Mouse (Mus musculus): Measurements from ENCODE around the gene Dync1i2.

DNA sequence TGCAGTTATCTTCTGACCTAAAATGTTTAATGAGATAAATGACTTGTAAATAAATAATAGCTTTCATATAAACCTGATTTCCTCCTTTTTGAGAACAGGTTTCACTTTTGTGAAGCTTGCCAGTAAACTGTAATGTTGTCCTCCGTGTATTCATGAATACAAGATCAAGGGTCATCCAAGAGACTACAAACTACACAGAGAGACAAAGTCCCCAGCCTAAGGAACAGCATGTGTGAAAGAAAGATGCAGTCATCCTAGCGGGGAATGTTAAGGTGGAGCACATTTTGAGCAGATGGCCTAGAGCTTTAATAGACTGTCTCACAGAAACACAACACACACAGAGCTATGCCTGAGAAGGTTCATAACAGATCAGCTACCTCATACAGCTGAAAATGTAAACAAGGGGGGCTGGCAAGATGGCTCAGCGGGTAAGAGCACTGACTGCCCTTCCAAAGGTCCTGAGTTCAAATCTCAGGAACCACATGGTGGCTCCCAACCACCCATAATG, 90.7 kb downstream of the Dync1i2 start:
- no peak for TF ChIP-seq CTCF (IDR thresholded peaks at IDR 0.05; ENCODE audit: control insufficient read depth, insufficient read depth, insufficient read length)
- TF ChIP-seq MAX (IDR thresholded peaks at IDR 0.05): no peak
- no peak for TF ChIP-seq MYOG (IDR thresholded peaks at IDR 0.05; ENCODE audit: control insufficient read depth, extremely low read depth, insufficient read length)
- no peak for TF ChIP-seq CEBPB (IDR thresholded peaks at IDR 0.05; ENCODE audit: low read depth)
- no peak for TF ChIP-seq USF1 (IDR thresholded peaks at IDR 0.05; ENCODE audit: low read depth)
- TF ChIP-seq MYOD1 (IDR thresholded peaks at IDR 0.05; ENCODE audit: control insufficient read depth, insufficient read length, low read depth): no peak
